Mouse (Mus musculus) heart, embryonic 14.5 days (tissue): ENCODE results near the gene Myd88. TPM values are rescaled to one million over a fixed set of nuclear protein-coding genes. Genes with fewer than 3 reads are reported as not detected.
"Not testable (repeated sequence)": the region's sequence is repeated elsewhere in the genome, so short reads cannot be mapped to it uniquely, and the experiment has no call there.

Experiments used
- ATAC-seq: fragments of 200-750 bp; cut with Nextera tagmentation; 2 replicates; pipeline ENCODE4 v1.8.0; 2017; ENCODE audit warnings: low read depth, moderate TSS enrichment; ENCODE audit not compliant: insufficient number of reproducible peaks, insufficient read depth, low FRiP score
- H3K27ac ChIP-seq, 2 experiments: fragments of 200-500 bp in 1 of 2; fragments of 300-500 bp in 1 of 2; sonication (generic) in 1 of 2; replicated peaks in 1 of 2; 2 replicates each; pipeline ENCODE4 v1.5.1; 2012 to 2014; ENCODE audit warnings: low read depth in 2 of 2, low read length in 2 of 2, control low read depth in 1 of 2, mild to moderate bottlenecking in 1 of 2, mixed read lengths in 1 of 2; ENCODE audit not compliant: control insufficient read depth in 1 of 2, insufficient read depth in 1 of 2
- H3K27me3 ChIP-seq: fragments of 300-500 bp; sonication (generic); 2 replicates; pipeline ENCODE4 v1.6.1; 2014; ENCODE audit warnings: mild to moderate bottlenecking, low read length, control low read depth; ENCODE audit not compliant: control insufficient read depth, insufficient read depth
- H3K36me3 ChIP-seq: fragments of 300-500 bp; sonication (generic); 2 replicates; pipeline ENCODE4 v1.6.1; 2014; ENCODE audit warnings: mild to moderate bottlenecking, control low read depth, low read length, mixed read lengths; ENCODE audit not compliant: control insufficient read depth, insufficient read depth
- H3K4me1 ChIP-seq, 2 experiments: fragments of 200-500 bp in 1 of 2; fragments of 300-500 bp in 1 of 2; sonication (generic) in 1 of 2; 2 replicates each; pipeline ENCODE4 v1.6.1; 2012 to 2014; ENCODE audit warnings: low read length in 2 of 2, control low read depth in 1 of 2, mixed read lengths in 1 of 2; ENCODE audit not compliant: control insufficient read depth in 2 of 2, insufficient read depth in 2 of 2
- H3K4me2 ChIP-seq: fragments of 300-500 bp; sonication (generic); 2 replicates; pipeline ENCODE4 v1.6.1; 2014; ENCODE audit warnings: mild to moderate bottlenecking, low read length
- H3K4me3 ChIP-seq, 2 experiments: fragments of 200-500 bp in 1 of 2; fragments of 300-500 bp in 1 of 2; sonication (generic) in 1 of 2; 2 replicates each; pipeline ENCODE4 v1.5.1; 2012 to 2014; ENCODE audit warnings: low read length in 2 of 2, mild to moderate bottlenecking in 2 of 2, control low read depth in 1 of 2, low read depth in 1 of 2, moderate library complexity in 1 of 2; ENCODE audit not compliant: control insufficient read depth in 1 of 2, insufficient read depth in 1 of 2
- H3K9ac ChIP-seq: fragments of 300-500 bp; sonication (generic); 2 replicates; pipeline ENCODE4 v1.6.1; 2014; ENCODE audit warnings: mild to moderate bottlenecking, low read length
- H3K9me3 ChIP-seq: fragments of 300-500 bp; sonication (generic); 2 replicates; pipeline ENCODE4 v1.6.1; 2016; ENCODE audit warnings: low read length, control low read depth; ENCODE audit not compliant: control insufficient read depth
- WGBS: fragments of 180-500 bp; shearing (Covaris S2); extraction: QIAGEN DNeasy Blood & Tissue Kit; methylation state at CpG from one replicate; pipeline ENCODE4 v1.1.7; 2014; 5-methylcytosine and 5-hydroxymethylcytosine counted together
- polyA plus RNA-seq: library from polyadenylated mRNA; unstranded; fragments of >200 nt; fragmentation: Nextera tagmentation; extraction: Ambion mirVana; gene quantifications from 2 replicates; pipeline ENCODE4 v1.2.1, GENCODE M21; 2014

The Myd88 gene
- polyA plus RNA-seq, 1 experiment from 2014 or later = 14.9 TPM

DNA sequence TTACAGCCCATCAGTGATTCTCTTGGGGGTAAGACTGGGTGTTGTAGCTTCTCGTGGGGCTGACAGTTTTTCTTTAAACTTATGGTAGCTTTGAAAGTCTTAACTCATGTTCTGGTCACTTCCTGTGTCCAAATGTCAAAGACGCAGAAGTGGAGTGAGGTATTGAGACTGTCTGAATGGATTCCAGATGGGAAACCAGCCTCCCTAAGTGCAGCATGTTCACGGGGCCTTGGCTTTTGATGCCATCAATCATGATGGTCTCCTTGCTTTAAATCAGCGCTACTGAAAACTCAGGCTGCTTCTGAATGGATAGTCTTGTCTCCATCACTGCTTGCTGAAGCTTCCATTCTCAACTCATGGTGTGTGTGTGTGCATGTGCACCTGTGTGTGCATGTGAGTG lies 30.0 kb upstream of the Myd88 start:
- no peaks in the 10 kb centered on the region for H3K9me3 ChIP-seq
- no peaks in the 10 kb centered on the region; the same call in 1 of the 2 replicates for H3K36me3 ChIP-seq
- H3K4me3 ChIP-seq = no peak overlapping the region
- no peaks in the 10 kb centered on the region for H3K27me3 ChIP-seq
- 85% methylated on average over 4 of the region's 4 CpGs for WGBS
- no peak overlapping the region for H3K4me2 ChIP-seq
- no peak for ATAC-seq
- H3K9ac ChIP-seq = no peak overlapping the region
- no peaks in the 10 kb centered on the region for H3K4me1 ChIP-seq
- H3K27ac ChIP-seq = no peak overlapping the region

GRCm38 (mm10) chr9:119370770-119371169 lies 29.6 kb upstream of the Myd88 start:
- not testable (repeated sequence) for H3K27ac ChIP-seq, H3K4me2 ChIP-seq, H3K9ac ChIP-seq, ATAC-seq, H3K4me3 ChIP-seq, H3K36me3 ChIP-seq, H3K27me3 ChIP-seq, H3K9me3 ChIP-seq, H3K4me1 ChIP-seq
- WGBS = 82% methylated on average over 4 of the region's 4 CpGs

DNA sequence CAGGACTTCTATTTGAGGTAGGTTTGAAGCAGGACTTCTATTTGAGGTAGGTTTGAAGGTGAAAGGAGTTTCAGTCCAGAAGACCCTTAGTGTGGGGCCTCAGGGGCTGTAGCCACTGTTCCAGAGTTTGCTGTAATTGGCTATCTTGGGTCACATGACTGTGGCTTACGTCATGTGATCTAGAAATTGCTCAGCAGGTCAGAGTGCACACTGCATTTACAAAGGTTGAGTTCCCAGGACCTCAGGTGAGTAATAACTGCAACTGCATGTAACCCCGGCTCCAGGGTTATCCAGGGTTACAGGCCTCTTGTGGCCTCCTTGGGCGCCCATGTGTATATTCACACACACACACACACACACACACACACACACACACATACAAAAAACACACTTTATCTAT lies 27.2 kb upstream of the Myd88 start:
- H3K4me3 ChIP-seq = no peak overlapping the region
- H3K9ac ChIP-seq = no peak overlapping the region
- ATAC-seq = no peak
- H3K9me3 ChIP-seq = no peaks in the 10 kb centered on the region
- no peaks in the 10 kb centered on the region for H3K27me3 ChIP-seq
- H3K27ac ChIP-seq = no peak overlapping the region
- H3K4me2 ChIP-seq = no peak overlapping the region
- no peaks in the 10 kb centered on the region; the same call in 1 of the 2 replicates for H3K36me3 ChIP-seq
- 95% methylated on average over 3 of the region's 3 CpGs for WGBS
- peaks cover 3 to 4% of the 10 kb centered on the region in 2 experiments; a peak in 3 of 4 replicates for H3K4me1 ChIP-seq

- Histone ChIP-seq H3K27ac (no peak within 1 kb of the TSS), H3K4me1 (peaks cover 12 to 13% of the 10 kb centered on the region in 2 experiments; a peak in 3 of 4 replicates), H3K4me3 (no peak within 1 kb of the TSS), H3K4me2 (no peak within 1 kb of the TSS), H3K9me3 (no peaks in the 10 kb centered on the region), H3K9ac (no peak within 1 kb of the TSS), H3K27me3 (no peaks in the 10 kb centered on the region), H3K36me3 (no peaks in the 10 kb centered on the region; the same call in 1 of the 2 replicates)
- no peak for ATAC-seq
- 49% methylated on average over 7 of the region's 7 CpGs for WGBS
Observed at GRCm38 (mm10) chr9:119365284-119365683, 24.1 kb upstream of the Myd88 start, which contains the start of gene Slc22a14. Gene Slc22a14, minus strand, starts transcription at chr9:119365553.

GRCm38 (mm10) chr9:119363229-119363628 lies 22.0 kb upstream of the Myd88 start:
- 45% methylated on average over 12 of the region's 12 CpGs for WGBS
- no peaks in the 10 kb centered on the region; the same call in 1 of the 2 replicates for H3K36me3 ChIP-seq
- H3K9me3 ChIP-seq = no peaks in the 10 kb centered on the region
- ATAC-seq = no peak
- no peak overlapping the region for H3K4me2 ChIP-seq
- H3K4me1 ChIP-seq = peaks cover 12 to 13% of the 10 kb centered on the region in 2 experiments; a peak in 3 of 4 replicates
- no peaks in the 10 kb centered on the region for H3K27me3 ChIP-seq
- no peak overlapping the region for H3K9ac ChIP-seq
- H3K4me3 ChIP-seq = no peak overlapping the region
- H3K27ac ChIP-seq = no peak overlapping the region

DNA sequence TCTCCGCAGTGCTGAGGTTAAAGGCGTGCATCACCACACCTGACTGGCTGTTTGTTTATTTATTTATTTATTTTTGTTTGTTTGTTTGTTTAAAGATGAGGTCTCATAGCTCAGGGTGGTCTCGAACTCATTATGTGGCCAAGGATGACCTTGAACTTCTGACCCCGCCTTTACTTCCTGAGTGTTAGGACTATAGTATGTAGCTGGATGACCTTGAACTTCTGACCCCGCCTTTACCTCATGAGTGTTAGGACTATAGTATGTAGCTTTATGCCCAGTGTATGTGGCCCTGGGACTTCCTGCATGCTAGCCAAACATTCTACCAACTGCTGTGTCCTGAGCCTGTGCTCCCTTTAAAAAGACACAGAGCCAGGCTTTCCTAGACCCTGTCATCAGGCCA lies 20.2 kb upstream of the Myd88 start:
- H3K9ac ChIP-seq = no peak overlapping the region
- no peaks in the 10 kb centered on the region for H3K36me3 ChIP-seq
- no peak for ATAC-seq
- H3K27ac ChIP-seq = no peak overlapping the region
- 95% methylated on average over 5 of the region's 5 CpGs for WGBS
- no peak overlapping the region for H3K4me3 ChIP-seq
- H3K4me2 ChIP-seq = no peak overlapping the region
- H3K4me1 ChIP-seq = peaks cover 13 to 17% of the 10 kb centered on the region in 2 experiments; a peak in 3 of 4 replicates
- no peaks in the 10 kb centered on the region for H3K27me3 ChIP-seq
- H3K9me3 ChIP-seq = no peaks in the 10 kb centered on the region

DNA sequence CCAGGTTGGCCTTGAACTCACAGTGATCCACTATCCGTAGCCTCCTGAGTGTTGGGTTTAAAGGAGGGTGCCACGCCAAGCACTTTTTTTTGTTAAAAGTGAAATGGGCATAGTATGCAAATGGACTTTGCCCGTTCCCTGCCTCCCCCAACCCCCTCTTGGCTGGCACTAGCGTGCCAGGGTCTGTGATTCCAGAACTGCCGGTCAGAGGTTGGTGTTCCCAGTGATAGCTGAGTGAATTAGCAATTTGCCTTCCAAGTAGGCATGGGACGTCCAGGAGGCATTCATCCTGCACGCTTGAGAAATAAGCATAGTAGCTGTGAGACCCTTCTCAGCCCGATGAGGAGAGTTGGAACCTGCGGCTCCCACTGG lies 16.8 kb upstream of the Myd88 start:
- Histone ChIP-seq H3K27ac (no peak overlapping the region), H3K36me3 (no peaks in the 10 kb centered on the region), H3K4me1 (peaks cover 7 to 10% of the 10 kb centered on the region in 2 experiments; a peak in 3 of 4 replicates), H3K4me2 (peak overlapping the region; percentile 99), H3K27me3 (no peaks in the 10 kb centered on the region), H3K4me3 (peak overlapping the region; percentile 75 to 94; a peak in 3 of 4 replicates), H3K9ac (peak overlapping the region; percentile 83), H3K9me3 (no peaks in the 10 kb centered on the region)
- 50% methylated on average over 9 of the region's 9 CpGs for WGBS
- ATAC-seq = no peak
